Mouse (Mus musculus) duodenum, adult 2 months (tissue): ENCODE results near the gene Eif2s3x. TPM values are rescaled to one million over a fixed set of nuclear protein-coding genes. Genes with fewer than 3 reads are reported as not detected.

Source experiments
- polyA plus RNA-seq: library from polyadenylated mRNA; depleted of rRNA; stranded (reverse); fragments of >200 nt; gene quantifications from 2 replicates; pipeline ENCODE4 v1.2.3, GENCODE M21; 2012; ENCODE audit warnings: low replicate concordance; rRNA removed

The Eif2s3x gene
- 10.1 and 12.0 TPM in 2 replicates for polyA plus RNA-seq

DNA sequence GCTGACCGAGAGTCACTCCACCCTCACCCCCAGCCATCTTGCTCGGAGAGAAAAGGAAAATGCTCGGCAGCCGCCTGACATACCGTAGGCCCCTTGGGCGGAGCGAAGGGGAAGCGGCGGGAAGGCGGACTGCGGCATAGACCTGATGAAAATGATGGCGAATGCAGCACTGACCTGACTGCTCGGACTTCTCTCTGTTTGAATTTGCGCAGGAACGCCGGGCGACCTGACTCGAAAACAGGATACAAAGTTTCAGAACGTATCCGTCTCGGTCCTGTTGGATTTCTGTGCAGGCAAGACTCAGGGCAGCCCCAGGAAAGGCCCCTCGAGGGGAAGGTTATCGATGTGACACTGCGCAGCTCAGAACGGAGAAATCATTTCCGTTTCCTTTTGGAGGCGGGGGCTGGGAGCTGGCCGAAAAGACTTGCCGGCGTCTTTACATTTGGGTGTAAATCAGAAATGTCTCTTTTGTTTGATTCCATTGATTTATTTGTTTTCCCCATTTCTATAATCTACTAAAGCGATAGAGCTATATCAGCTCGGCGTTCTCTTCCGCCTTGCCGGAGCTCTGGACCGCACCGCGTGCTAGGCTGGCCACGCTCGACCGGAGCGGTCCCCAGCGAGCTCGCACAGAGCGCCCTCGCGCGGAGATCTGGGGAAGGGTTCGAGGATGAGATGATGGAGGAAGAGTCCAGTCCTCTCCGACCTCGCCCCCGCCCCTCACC, at the start of gene Eif2s3x:
Gene Eif2s3x (minus strand): TSS at position 266 of the 725 bp plus-strand sequence.

DNA sequence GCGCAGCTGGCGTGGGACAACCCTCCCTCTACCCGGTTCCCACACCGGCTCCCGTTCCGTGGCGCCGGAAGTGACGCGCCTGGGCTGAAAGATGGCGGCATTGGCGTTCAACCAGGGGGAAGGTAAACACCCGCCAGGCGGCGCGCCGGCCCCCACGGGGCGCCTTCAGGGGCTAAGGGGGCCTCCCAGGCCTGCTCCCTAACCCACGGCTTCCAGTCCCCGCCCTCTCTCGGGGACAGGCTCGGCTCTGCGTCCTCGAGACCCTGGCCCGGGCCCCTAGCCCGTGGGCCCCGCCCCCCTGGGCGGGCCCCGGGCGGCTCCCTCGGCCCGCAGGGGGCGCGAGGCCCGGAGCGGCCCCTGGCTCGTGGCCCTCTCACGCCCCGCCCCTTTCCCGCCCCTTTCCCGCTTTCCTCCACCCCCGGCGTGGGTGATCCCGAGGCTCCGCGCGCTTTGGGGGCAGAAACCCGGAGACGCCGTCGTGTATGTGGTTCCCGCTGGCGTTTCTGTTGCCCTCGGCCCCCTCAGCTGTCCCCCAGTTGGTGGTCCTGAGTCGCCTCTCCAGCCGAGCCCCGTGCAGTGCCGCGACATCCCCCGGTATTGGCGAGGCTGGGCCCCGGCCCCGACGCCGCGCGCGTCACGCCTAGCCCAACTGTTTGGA, 22.0 kb upstream of the Eif2s3x start, which contains the start of gene Klhl15:
Gene Klhl15 (plus strand): TSS at position 68 of the 658 bp plus-strand sequence.

Other genes with a start within 250 kb of the Eif2s3x start
- gene AU015836, start 244.2 kb downstream of the Eif2s3x start, polyA plus RNA-seq = not detected in 2 replicates
- gene Zfx, start 89.2 kb downstream of the Eif2s3x start, polyA plus RNA-seq = 0.47 and 0.92 TPM in 2 replicates
- gene Klhl15, start 21.7 kb upstream of the Eif2s3x start, polyA plus RNA-seq = 10.2 and 19.2 TPM in 2 replicates
- gene Fam90a1b, start 153.9 kb upstream of the Eif2s3x start, polyA plus RNA-seq = not detected in 2 replicates
- gene Apoo, start 154.3 kb upstream of the Eif2s3x start, polyA plus RNA-seq = 2.5 and 4.8 TPM in 2 replicates